Mouse (Mus musculus): ENCODE measurements around the gene Olfr994. TPM values are rescaled to one million over a fixed set of nuclear protein-coding genes. Genes with fewer than 3 reads are reported as not detected.

Olfr994 gene
- polyA plus RNA-seq (2015; fragmentation: Nextera tagmentation; extraction: Ambion mirVana), result not detected in 2 replicates

GRCm38 (mm10) chr2:85436351-85436750, at the start of gene Olfr994:
Gene Olfr994, minus strand, starts transcription at chr2:85436451.
- Histone ChIP-seq H3K36me3 (replicated peaks) (no peaks in the 10 kb centered on the region), H3K4me3 (no peak within 1 kb of the TSS), H3K4me2 (no peak within 1 kb of the TSS), H3K27ac (no peak within 1 kb of the TSS), H3K9me3 (no peaks in the 10 kb centered on the region), H3K27me3 (replicated peaks) (no peaks in the 10 kb centered on the region), H3K4me1 (no peaks in the 10 kb centered on the region), H3K9ac (no peak within 1 kb of the TSS)
- 93% methylated on average over 3 of the region's 3 CpGs for WGBS
- ATAC-seq (replicated peaks), result no peak

- H3K36me3 ChIP-seq (replicated peaks), result no peaks in the 10 kb centered on the region
- no peak overlapping the region for H3K27ac ChIP-seq
- H3K4me1 ChIP-seq, result no peaks in the 10 kb centered on the region
- no peak overlapping the region for H3K9ac ChIP-seq
- no peak overlapping the region for H3K4me3 ChIP-seq
- 83% methylated on average over 3 of the region's 3 CpGs for WGBS
- no peaks in the 10 kb centered on the region for H3K27me3 ChIP-seq (replicated peaks)
- no peak for ATAC-seq (replicated peaks)
- no peaks in the 10 kb centered on the region for H3K9me3 ChIP-seq
- no peak overlapping the region for H3K4me2 ChIP-seq
Observed at GRCm38 (mm10) chr2:85466801-85467325, 30.6 kb upstream of the Olfr994 start.

GRCm38 (mm10) chr2:85443539-85443938, 7.3 kb upstream of the Olfr994 start, which contains the start of gene Olfr995:
Gene Olfr995, minus strand, starts transcription at chr2:85443639.
- H3K9ac ChIP-seq, result no peak within 1 kb of the TSS
- H3K4me2 ChIP-seq, result no peak within 1 kb of the TSS
- H3K9me3 ChIP-seq, result no peaks in the 10 kb centered on the region
- H3K27ac ChIP-seq, result no peak within 1 kb of the TSS
- ATAC-seq (replicated peaks), result no peak
- no peaks in the 10 kb centered on the region for H3K27me3 ChIP-seq (replicated peaks)
- WGBS, result 17% methylated on average over 1 of the region's 1 CpGs
- H3K36me3 ChIP-seq (replicated peaks), result no peaks in the 10 kb centered on the region
- no peak within 1 kb of the TSS for H3K4me3 ChIP-seq
- no peaks in the 10 kb centered on the region for H3K4me1 ChIP-seq

- H3K4me3 ChIP-seq, result no peak overlapping the region
- H3K27me3 ChIP-seq (replicated peaks), result no peaks in the 10 kb centered on the region
- no peak for ATAC-seq (replicated peaks)
- H3K9ac ChIP-seq, result no peak overlapping the region
- H3K36me3 ChIP-seq (replicated peaks), result no peaks in the 10 kb centered on the region
- H3K27ac ChIP-seq, result no peak overlapping the region
- no peak overlapping the region for H3K4me2 ChIP-seq
- no peaks in the 10 kb centered on the region for H3K9me3 ChIP-seq
- no peaks in the 10 kb centered on the region for H3K4me1 ChIP-seq
Observed at GRCm38 (mm10) chr2:85442546-85442945, 6.3 kb upstream of the Olfr994 start.

- Histone ChIP-seq H3K9ac (no peak overlapping the region), H3K4me3 (no peak overlapping the region), H3K27me3 (replicated peaks) (no peaks in the 10 kb centered on the region), H3K27ac (no peak overlapping the region), H3K9me3 (no peaks in the 10 kb centered on the region), H3K4me2 (no peak overlapping the region), H3K4me1 (no peaks in the 10 kb centered on the region), H3K36me3 (replicated peaks) (no peaks in the 10 kb centered on the region)
- WGBS, result 95% methylated on average over 1 of the region's 1 CpGs
- no peak for ATAC-seq (replicated peaks)
Observed at GRCm38 (mm10) chr2:85425893-85426292, 10.4 kb downstream of the Olfr994 start.

GRCm38 (mm10) chr2:85414777-85415176, 21.5 kb downstream of the Olfr994 start, which contains the start of gene Olfr993:
Gene Olfr993, minus strand, starts transcription at chr2:85414877.
- no peak for ATAC-seq (replicated peaks)

GRCm38 (mm10) chr2:85409369-85409768, 26.9 kb downstream of the Olfr994 start, which contains the start of gene Olfr992:
Gene Olfr992, minus strand, starts transcription at chr2:85409469.
- 67% methylated on average over 2 of the region's 2 CpGs for WGBS
- no peak within 1 kb of the TSS for H3K27ac ChIP-seq
- no peak for ATAC-seq (replicated peaks)
- H3K4me2 ChIP-seq, result no peak within 1 kb of the TSS
- H3K4me1 ChIP-seq, result no peaks in the 10 kb centered on the region
- H3K27me3 ChIP-seq (replicated peaks), result no peaks in the 10 kb centered on the region
- no peak within 1 kb of the TSS for H3K9ac ChIP-seq
- no peaks in the 10 kb centered on the region for H3K9me3 ChIP-seq
- H3K36me3 ChIP-seq (replicated peaks), result no peaks in the 10 kb centered on the region
- no peak within 1 kb of the TSS for H3K4me3 ChIP-seq

More at GRCm38 (mm10) chr2:85414777-85415176, 21.5 kb downstream of the Olfr994 start, which contains the start of gene Olfr993:
- Histone ChIP-seq H3K4me1 (no peaks in the 10 kb centered on the region), H3K27ac (no peak within 1 kb of the TSS), H3K9me3 (no peaks in the 10 kb centered on the region), H3K4me2 (no peak within 1 kb of the TSS), H3K36me3 (replicated peaks) (no peaks in the 10 kb centered on the region), H3K9ac (no peak within 1 kb of the TSS), H3K4me3 (no peak within 1 kb of the TSS), H3K27me3 (replicated peaks) (no peaks in the 10 kb centered on the region)

Other genes with a start within 250 kb of the Olfr994 start
- 14.5 and 15.0 TPM in 2 replicates for gene Lrrc55, start 239.3 kb downstream of the Olfr994 start, polyA plus RNA-seq (2015; fragmentation: Nextera tagmentation; extraction: Ambion mirVana)
- gene Olfr987, start 97.1 kb downstream of the Olfr994 start, polyA plus RNA-seq (2015; fragmentation: Nextera tagmentation; extraction: Ambion mirVana), result not detected in 2 replicates
- not detected in 2 replicates for gene Olfr988, start 73.2 kb downstream of the Olfr994 start, polyA plus RNA-seq (2015; fragmentation: Nextera tagmentation; extraction: Ambion mirVana)
- not detected in 2 replicates for gene Olfr992, start 27.0 kb downstream of the Olfr994 start, polyA plus RNA-seq (2015; fragmentation: Nextera tagmentation; extraction: Ambion mirVana)
- not detected in 2 replicates for gene Olfr993, start 21.6 kb downstream of the Olfr994 start, polyA plus RNA-seq (2015; fragmentation: Nextera tagmentation; extraction: Ambion mirVana)
- not detected in 2 replicates for gene Olfr995, start 7.2 kb upstream of the Olfr994 start, polyA plus RNA-seq (2015; fragmentation: Nextera tagmentation; extraction: Ambion mirVana)
- gene 4833423E24Rik, start 82.6 kb upstream of the Olfr994 start, polyA plus RNA-seq (2015; fragmentation: Nextera tagmentation; extraction: Ambion mirVana), result 0.19 and 0.32 TPM in 2 replicates
- gene Olfr996, start 142.8 kb upstream of the Olfr994 start, polyA plus RNA-seq (2015; fragmentation: Nextera tagmentation; extraction: Ambion mirVana), result not detected in 2 replicates
- gene Olfr998, start 152.5 kb upstream of the Olfr994 start, polyA plus RNA-seq (2015; fragmentation: Nextera tagmentation; extraction: Ambion mirVana), result not detected in 2 replicates
- gene Olfr1000, start 175.5 kb upstream of the Olfr994 start, polyA plus RNA-seq (2015; fragmentation: Nextera tagmentation; extraction: Ambion mirVana), result not detected in 2 replicates
- not detected in 2 replicates for gene Olfr1002, start 214.3 kb upstream of the Olfr994 start, polyA plus RNA-seq (2015; fragmentation: Nextera tagmentation; extraction: Ambion mirVana)
- gene Olfr154, start 228.0 kb upstream of the Olfr994 start, polyA plus RNA-seq (2015; fragmentation: Nextera tagmentation; extraction: Ambion mirVana), result not detected in 2 replicates
- gene Olfr1006, start 242.3 kb upstream of the Olfr994 start, polyA plus RNA-seq (2015; fragmentation: Nextera tagmentation; extraction: Ambion mirVana), result not detected in 2 replicates

Measured in midbrain, embryonic 15.5 days (tissue).